Mouse (Mus musculus) A20 (cell line): ENCODE results near the gene Slc38a3.
A peak's percentile ranks its signal among the peaks of the same experiment; 100 is the strongest.

Source experiments
- DNase-seq: peaks from one replicate; pipeline ENCODE4 v3.0.0-alpha.2; 2011; ENCODE audit warnings: low read depth, low spot score

Slc38a3 gene

DNA sequence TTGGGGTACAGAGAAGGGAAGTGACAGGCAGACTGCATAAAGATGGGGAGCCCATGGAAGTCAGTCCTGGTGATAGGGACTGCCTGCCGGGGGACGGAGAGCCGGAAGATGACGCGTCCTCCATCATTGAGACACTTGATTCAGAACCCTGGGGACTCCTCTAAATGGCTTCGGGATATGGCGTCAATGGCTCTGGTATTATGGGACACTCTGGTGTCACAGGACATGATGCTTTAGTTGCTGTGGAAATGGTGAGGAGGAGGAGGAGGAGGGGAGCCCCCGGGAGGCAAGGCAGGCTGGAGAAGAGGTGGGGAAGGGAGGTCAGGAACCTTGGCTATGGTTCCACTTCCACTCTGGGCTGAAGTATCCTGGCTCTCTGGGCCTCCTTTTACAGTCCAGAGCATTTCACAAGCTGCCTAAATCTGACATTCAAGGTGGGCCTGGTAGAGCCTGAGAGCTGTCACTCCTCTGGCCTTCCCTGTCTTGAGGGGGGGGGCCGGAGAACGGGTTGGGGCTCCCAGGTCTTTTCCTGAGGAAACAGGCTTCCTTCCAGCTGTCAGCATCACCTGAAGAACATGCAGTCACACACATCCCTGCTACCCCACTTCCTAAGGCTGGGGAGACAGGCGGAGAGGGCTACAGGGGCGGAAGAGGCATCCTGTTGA, 26.2 kb upstream of the Slc38a3 start:
- DNase-seq: no peak

DNA sequence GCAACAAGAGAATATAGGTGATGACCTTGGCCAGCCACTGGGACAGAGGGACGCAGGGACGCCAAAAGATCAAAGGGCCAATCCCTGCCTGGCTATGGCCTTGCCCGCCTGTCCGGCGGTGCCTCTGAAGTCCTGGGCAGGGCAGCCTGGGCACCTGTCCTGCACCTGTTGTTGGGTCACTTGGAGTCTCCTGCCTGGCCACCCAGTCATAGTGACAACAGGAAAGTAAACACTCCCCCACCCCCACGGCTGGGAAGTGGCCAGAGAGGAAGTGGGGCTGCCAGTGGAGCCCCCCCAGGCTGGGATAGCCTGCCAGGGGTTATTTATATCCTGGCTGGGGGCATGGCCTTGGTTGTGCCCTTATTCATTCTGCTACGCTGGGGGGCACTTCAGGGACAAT, 25.3 kb upstream of the Slc38a3 start:
- no peak for DNase-seq

DNA sequence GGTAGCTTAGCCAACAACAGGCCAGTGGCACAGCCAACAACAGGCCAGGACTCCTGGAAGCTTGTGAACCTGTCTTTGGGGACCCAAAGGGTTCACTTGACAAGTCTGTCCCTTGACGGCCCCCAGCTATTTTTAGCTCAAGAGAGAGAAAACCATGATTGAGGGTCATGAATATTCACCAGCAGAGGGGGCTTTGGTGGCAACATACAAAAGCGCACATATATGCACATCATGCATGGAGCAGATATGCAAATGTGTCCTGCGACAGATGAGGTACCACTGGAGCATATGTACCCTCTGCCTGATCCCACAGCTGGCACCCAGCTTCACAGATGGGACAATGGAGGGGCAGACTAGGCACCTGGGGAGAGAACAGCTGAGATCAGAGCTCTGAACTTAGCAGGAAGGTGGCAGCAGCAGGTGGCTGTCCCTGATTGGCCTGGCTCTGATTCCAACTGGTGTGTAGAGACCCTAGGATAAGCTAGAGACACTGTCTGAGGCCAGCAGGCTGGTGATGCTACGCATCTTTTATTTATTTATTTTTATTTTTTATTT, 24.2 kb upstream of the Slc38a3 start:
- no peak for DNase-seq

DNA sequence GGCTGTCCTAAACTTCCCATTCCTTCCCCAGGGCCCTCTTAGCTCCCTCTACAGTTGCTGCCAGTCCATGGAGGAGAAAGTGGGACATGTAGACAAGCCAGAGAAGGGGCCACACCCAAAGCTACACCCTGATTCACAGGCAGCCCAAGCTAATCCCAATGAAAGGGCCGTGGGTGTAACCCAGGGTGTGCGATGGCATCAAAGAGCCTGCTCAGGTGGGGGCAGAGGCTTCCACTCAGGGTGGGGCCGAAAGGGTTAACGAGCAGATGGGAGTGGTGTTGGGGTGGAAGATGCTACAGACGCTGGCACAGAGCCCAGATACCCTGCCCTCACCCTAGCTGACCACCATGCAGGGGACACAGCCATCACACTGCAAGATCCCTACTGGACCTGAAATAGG, 23.5 kb upstream of the Slc38a3 start:
- DNase-seq: no peak

DNA sequence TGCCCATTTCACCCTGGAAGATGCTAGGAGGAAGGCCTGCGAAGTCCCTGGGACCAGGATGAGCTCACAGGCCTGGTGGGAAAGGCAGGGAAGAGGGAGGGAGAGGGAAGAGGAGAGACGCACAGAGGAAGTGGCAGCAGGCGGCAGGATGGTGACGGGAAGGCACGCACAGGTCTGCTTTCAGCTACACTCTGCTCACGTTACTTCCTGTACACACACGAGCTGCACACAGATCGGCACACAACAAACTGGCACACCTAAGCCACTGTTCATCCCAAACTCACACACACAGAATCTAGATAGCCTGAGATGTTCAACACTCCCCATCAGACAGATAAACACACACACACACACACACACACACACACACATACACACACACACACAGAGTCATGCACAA, 21.1 kb upstream of the Slc38a3 start:
- no peak for DNase-seq

DNA sequence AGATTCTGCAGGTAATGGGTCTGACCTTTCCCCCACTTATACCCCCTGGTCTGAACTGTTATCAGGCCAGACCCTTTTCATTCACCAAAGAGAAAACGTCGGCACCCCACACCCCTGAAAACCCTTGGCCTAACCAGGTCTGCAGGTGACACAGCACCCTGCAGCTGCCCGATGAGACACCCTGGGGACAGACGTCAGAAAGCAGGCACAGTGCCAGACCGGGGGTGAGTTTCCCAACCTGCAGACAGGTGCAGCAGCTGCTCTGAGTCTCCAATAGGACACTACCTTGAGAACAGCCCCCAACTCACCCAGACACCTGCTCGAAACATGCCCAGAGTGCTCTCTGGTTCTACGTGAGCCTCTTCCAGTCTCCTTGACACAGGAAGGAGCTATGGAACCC, 19.6 kb upstream of the Slc38a3 start:
- peak; percentile 28 for DNase-seq

DNA sequence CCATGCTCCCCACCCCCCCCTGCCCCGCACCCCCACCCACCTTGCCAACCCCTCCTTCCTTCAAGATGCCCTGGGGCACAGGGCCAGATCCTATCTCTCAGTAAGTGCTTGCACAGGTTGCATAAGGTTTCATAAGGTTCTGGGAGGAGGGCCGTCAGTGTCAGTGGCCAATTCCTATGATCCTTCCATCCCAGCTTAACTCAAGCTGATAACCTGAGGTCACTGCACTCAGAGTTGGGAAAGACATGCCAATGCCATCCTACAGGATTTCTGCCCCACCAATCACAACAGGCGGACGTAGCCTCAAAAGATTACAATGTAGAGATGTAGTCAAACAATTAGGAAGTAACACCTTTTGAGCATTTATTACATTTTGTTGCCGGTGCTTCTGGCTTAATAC, 19.1 kb upstream of the Slc38a3 start:
- DNase-seq: no peak

DNA sequence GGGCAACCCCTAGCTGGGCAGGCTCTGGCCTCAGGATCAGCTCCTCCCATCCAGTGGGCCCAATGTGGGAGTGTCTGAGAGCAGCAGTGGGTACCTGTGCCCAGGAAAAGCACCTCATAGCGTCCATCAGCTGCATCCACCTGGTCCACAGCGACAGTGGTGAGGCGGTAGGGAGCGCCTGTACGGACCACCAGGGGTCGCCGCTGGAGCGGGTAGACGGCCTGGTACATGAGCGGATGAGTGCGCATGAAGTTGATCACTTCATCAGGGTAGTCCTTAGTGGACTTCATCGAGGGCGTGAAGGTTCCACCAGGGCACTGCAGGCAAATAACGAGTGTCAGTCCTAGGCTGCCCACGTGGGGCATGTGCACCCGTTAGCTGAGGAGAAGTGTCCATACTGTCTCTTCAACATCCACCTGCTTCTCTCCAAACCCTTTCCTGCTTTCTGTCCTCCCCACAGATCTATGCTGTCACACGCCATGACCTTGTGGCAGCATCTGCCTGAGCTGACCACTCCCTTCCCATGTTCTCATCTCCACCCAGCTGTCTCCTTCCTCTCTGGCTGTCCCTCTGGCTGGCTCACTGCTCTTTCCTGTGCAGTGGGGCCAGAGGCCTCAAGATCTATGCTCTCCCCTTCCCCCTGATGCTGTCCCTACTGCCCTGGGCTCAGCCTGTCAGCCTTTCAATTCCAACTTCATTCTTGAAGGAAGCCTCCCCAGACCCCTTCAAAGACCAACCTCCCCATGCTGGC, 16.1 kb upstream of the Slc38a3 start:
- peak; percentile 50 for DNase-seq

DNA sequence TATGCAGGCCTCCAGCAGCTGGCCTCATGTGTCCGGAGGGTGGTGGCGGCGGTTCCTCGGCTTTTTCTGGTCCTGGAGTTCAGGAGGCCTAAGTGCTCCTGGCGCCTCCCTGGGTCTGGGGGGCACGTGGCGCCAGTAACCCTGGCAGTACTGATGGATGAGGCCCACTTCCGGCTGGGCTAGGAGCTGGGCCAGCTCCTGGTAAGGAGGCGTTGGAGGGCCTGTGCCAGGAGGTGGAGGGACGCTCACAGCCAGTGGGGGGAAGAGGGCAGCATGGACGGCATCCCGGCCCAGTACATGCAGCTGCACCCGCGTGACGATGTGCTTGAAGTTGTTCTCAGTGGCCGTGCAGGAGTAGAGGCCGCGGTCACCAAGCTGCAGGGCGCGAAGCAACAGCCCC, 13.1 kb upstream of the Slc38a3 start:
- DNase-seq: no peak

DNA sequence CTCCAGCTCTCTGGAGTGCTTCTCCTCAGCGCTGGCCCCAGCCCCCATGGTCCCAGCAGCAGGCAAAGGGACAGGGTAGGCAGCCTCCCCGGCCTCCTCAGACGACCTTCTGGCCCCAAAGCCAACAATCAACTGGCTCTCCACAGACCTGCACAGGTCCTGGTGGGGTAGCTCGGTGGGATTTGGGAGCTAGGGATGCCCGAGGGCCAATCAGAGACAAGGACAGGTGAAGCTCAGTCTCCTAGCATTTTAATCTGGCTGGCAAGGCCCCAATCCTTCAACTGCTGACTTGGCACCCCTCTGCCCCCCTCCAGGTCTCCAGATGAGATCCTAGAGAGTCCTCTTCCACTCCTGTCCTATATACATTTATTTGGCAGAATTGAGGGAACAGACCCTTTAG, 10.2 kb upstream of the Slc38a3 start, which contains the start of gene Gnat1:
TSS of gene Gnat1 (minus strand) at position 212 of the 400 bp plus-strand sequence.
- no peak for DNase-seq

DNA sequence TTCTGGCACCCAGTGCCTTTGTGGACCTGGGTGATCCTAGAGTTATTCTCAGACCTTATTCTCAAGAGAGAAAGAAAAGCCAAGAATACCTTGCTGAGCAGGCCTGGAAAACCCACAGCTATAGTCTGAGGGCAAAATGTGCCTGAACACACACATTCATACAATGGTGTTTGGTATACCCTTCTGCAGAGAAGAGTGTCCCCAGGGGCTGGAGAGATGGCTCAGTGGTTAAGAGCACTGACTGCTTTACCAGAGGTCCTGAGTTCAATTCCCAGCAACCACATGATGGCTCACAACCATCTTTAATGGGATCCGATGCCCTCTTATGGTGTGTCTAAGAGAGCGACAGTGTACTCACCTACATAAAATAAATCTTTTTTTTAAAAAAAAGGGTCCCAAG, 9.5 kb upstream of the Slc38a3 start:
- no peak for DNase-seq

DNA sequence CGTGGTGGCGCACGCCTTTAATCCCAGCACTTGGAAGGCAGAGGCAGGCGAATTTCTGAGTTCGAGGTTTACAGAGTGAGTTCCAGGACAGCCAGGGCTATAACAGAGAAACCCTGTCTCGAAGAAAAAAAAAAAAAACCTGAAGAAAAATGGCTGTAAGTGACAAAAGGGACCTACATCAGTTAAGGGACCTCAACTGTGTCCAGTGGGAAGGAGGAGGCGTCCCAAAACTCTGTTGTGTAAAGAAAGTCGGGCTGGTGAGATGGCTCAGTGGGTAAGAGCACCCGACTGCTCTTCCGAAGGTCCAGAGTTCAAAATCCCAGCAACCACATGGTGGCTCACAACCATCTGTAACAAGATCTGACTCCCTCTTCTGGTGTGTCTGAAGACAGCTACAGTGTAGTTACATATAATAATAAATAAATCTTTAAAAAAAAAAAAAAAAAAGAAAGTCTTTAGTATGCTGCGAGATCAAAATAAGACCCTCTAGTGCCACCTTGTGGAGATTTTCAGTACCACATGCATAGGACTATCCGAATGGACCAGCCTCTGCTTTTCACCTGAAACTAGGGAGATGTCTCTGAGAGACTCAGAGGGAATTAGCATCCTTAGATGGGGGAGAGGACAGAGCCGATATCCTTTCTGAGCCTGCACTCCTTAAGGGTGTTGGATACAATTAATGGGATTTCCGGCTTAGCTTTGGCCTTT, 8.6 kb upstream of the Slc38a3 start:
- DNase-seq: peak; percentile 75

DNA sequence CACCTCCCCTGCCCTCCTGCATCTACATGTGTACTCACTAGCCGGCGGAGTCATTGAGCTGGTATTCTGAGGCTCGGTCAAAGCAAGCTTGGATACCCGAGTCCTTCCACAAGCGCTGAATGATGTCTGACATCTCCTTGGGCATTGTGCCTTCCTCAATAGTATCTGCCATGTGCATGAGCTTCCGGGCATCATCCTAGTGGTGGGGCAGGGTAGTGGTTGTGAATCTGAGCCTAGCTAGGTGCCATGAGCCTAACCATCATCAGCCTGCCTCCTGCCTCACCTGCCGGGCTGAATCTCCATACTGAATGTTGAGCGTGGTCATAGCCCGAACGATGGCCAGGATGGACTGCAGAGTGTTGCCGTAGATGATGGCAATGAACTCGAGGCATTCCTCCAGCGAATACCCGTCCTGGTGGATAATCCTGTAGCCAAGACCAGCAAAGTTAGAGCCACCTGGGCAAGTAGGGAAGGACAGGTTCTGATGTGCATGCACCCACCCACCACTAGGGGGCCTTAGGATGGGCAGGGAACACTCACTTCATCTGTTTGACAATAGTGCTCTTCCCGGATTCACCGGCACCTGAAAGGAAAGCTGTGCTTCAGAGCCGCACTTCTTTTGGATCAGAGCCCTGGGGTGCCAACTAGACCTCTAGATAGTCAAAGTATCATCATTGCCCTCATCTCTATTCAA, 7.9 kb upstream of the Slc38a3 start:
- peak; percentile 56 for DNase-seq

DNA sequence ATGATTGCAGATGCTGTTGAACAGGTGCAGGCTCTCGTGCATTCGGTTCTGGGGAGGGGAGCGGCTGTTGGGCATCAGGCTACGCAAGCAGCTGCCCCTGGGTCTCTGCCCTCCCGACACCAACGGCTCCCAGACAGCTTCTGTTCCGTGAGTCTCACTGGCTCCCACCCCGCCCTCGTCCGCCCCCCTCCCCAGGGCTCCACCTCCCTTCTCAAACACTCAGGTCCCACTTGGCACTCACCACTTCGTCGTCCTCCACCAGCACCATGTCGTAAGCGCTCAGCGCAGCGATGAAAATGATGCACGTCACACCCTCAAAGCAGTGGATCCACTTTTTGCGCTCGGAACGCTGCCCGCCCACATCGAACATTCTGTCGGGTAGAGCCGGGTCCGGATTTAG, 7.0 kb upstream of the Slc38a3 start:
- no peak for DNase-seq

DNA sequence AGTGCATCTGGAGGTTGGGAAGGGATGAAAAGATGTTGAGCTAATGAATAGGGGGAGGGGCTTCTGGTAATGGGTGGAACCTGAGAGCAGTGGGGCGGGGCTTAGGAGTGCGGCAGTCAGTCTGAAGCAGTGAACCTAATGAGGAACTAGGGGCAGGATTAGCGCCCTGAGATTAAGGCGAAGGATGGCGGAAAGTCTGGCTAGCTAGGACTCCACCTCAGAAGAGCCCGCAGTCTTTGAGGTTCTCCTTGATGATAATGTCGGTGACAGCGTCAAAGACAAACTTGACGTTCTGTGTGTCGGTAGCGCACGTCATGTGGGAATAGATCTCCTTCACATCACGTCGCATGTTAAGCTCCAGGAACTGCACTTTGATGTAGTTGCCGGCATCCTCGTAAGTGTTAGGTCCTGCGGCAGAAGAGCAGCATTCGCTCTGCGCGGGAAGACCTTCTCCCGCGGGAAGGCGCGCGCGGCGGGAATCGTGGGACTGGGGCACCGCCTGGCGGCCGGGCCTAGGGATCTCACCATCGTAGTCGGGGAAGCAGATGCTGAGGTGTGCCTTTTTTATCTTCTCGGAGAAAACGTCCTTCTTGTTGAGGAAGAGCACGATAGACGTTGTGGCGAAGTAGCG, 6.5 kb upstream of the Slc38a3 start:
- DNase-seq: peak; percentile 73

DNA sequence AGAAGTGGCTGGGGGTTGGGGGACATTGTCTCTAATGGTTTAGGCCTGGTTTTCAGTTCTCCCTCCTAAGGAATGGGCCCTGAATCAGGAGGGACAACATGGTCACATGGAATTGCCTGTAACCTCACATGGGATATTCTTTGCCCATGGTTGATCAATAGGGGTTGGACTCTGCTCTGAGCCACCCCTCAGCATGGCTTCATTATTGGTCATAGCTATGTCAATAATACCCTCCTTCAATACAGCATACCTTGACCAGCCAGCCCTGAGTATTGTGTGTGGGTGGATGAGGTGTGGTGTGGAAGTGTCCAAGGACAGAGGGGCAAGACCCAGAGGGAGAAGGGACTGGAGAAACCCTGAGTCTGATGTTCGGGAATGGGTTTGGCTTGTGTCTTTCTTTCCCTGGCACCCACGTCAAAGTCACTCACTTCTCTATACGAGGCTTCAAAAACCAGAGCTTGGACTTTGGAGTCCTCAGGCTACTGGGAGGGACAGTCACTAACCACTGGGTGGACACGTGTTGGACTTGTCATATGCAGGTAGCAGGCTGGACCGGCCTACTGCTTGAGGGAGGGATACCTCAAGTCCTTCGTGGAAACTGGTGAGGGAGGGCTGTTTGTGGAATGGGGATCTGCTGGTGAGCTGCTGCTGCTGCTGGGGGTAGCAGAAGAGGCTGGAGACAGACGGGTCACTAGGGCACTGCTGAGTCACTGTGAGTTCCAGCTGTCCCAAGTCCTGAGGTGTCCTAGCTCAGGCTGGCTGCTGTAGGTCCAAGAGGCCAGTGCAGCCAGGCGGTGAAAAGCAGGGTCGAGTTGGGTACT, 5.5 kb upstream of the Slc38a3 start:
- DNase-seq: no peak

DNA sequence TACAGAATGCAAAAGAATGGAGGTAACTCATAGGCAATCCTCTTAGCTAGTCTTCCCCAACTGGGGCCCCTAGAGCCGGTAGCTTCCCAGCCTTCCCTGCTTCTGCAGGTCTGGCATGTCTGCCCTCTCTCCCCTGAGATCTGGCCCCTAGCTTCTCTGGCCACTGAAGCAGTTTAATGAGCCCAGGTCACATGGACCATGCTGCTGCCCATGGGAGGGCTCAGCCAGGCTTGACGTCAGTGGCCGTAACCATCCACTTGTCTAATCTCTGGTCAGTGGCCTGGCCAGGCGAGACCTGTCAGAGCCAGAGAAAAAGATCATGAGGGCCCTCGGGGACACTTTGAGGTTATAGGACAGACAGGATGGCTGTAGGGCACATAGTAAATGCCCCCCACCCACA, 929 bp upstream of the Slc38a3 start:
- no peak for DNase-seq

DNA sequence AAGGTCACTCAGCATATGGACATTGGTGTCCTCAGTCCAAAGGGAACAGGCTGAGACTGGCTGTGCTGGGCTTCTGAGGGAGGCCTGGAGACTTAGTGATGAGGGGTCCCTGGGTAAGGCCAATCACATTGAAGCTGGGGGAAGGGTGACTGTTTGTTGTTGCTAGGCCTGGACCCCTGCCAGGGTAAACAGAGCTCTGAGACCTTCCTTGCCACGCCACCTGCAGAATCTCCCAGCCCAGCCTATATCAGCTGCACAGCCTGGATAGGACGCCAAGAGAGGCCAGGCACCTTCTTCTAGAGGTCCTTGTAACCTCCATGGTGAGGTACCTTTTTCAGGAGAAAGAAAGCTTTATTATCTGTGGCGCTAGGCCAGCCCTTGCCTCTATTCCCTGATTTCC, 414 bp downstream of the Slc38a3 start:
- DNase-seq: no peak

DNA sequence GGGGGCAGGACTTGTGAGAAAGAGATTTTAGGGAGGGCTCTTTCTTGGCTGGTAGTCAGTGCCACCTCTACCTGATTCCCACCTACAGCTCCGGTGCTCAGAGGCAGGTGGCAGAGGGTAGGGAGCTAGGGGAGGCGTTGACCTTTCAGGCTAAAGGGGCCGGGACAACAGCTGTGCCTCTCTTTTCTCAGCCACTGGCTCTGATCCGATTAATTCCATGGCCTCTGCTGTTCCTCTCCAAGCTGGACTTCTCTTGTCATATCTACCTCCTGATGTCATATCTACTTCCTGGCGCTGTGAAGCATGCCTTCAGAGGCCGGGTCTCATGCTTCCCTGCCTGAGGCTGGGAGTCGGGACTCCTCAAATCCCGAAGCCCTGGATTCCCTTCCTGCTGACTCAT, 1.3 kb downstream of the Slc38a3 start:
- no peak for DNase-seq

DNA sequence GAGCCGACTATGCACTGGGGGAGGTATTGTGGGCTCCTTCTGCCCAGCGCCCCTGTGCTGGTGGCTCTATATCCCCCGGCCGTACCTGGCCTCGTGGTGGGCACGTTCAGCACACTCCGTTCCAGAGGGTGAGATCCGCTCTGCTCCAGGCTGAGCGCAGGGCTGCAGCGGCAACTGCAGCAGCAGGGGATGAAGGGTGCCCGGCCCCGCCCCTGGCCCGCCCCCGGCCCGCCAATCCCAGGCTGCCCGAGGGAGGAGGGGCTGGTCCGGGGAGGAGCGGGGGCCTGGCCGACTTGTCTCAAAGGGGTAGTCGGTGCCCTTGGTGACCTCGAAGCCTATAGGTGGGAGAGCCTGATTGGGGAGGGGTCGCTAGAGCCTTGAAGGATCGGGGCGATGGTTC, 2.1 kb downstream of the Slc38a3 start:
- DNase-seq: no peak
